Mouse (Mus musculus) c-Kit-positive CD71-positive TER-119-positive erythroid progenitor cells, embryonic 14.5 days (primary cell): ENCODE measurements around the gene Ttll12.

Experiments used
- DNase-seq: peaks from one replicate; pipeline ENCODE4 v3.0.0-alpha.2; 2013; ENCODE audit warnings: low spot score

The Ttll12 gene

GRCm38 (mm10) chr15:83526424-83527091 lies 68.4 kb downstream of the Ttll12 start, which contains the start of gene Bik:
Gene Bik (plus strand): TSS chr15:83526862.
- peak; percentile 15 for DNase-seq
